Mouse (Mus musculus) T-helper 1 cell (primary cell): ENCODE data around the gene Itgb5.

Experiments used
- in situ Hi-C: fragments of 300-600 bp; cut with MboI, MseI; formaldehyde crosslinking; loops from one replicate; pipeline ENCODE4 v1.15.1; 2025; ENCODE audit warnings: high pct_unique_total_duplicates

The Itgb5 gene

DNA sequence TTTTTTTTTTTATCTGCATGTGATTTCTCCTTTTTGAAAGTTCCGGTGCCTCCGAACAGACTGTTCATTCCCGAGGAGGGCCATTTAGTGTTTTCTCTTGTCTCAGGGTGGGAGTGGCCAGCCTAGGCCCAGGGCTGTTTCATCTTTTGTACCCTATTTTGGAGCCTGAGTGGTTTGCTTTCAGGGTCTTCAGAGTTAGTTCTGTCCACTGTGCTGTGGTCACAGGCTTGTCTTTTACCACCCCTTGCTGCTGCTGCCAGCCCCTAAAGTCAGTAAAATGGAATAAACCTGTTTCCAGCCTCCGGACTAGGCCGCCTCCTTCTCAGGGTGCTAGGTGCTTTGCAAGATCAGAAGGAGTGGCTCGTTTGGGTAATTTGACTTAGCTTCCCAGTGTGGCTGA lies 2.6 kb downstream of the Itgb5 start:
- in situ Hi-C loops, result no loop called here

DNA sequence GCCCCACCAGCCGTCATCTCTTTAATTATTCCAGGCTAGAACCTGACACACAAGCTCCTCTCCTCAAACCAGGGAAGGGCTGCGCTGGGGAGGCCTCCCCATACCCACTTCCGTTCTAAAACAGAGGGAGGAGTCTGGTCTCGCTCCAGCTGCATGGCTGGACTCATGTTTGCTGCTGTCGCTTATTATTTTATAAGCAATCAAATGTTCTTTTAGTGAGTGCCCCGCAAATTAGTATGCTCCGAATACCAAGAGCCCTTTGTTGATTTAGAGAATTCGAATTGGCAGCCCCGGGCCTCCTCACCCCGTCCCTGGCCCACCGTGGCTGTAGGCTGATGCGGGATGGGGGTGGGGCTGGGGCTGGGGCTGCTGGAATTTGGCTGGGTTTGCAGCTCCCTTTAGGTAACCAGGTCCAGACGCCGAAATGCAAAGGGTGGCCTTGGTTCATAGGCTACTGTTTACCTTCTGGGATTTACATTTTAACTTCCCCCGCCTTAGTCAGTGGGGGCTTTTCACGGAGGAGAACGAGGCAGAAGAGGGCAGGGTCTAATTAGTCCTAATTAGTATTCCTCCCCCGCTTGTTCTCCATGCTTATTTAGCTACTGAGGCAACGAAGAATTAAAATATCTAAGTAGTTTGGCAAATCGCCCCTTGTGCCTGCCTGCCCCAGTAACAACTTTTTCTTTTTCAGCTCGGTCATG lies 3.4 kb downstream of the Itgb5 start:
- in situ Hi-C loops, result no loop called here

GRCm38 (mm10) chr16:33833429-33833753 lies 3.9 kb downstream of the Itgb5 start:
- in situ Hi-C loops, result no loop called here

GRCm38 (mm10) chr16:33833781-33834482 lies 4.5 kb downstream of the Itgb5 start:
- in situ Hi-C loops, result no loop called here

- in situ Hi-C loops, result no loop called here
Observed at GRCm38 (mm10) chr16:33836676-33837075, 7.2 kb downstream of the Itgb5 start.

DNA sequence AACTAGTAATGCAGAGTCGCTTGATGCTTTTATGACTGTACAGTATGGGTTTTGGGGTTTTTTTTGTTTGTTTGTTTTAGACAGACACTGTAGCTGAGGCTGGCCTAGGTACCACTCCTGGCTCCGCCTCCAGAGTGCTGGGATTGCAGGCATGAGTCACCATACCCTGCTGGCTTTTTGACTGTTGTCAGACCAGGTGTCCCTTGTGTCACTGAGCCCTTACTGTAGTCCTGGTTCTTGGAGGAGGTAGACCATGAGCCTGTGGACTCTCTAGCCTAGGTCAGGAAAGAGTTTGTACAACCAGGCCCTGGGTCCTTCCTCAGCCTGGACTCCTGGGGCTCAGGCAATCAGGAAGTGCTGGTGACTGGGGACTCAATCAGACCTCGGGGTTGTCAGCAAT lies 7.7 kb downstream of the Itgb5 start:
- in situ Hi-C loops, result no loop called here

- in situ Hi-C loops, result no loop called here
Observed at GRCm38 (mm10) chr16:33840616-33841015, 11.2 kb downstream of the Itgb5 start.

- in situ Hi-C loops, result no loop called here
Observed at GRCm38 (mm10) chr16:33842081-33842880, 12.8 kb downstream of the Itgb5 start.

DNA sequence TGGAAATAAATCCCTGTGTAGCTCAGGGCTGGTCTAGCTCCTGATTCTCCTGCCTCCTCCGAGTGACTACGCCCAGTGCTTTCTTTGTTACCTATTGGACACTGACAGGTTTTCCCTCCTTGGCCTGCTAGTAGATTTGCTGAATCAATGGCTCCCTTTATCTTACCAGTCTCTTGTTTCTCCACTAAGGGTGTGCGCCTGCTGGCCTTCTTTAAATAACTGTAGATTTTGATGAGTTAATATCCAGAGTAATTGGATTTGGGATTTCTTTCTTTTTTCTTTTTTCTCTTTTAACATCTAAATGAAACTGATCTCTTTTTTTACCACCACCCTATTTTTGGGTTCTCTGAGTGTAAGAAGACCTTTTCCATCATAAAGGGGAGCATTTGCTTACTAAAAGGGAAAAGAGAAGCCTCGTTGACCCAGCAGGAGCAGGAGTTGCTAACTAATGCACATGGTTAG lies 14.7 kb downstream of the Itgb5 start:
- in situ Hi-C loops, result no loop called here

GRCm38 (mm10) chr16:33844866-33845265 lies 15.4 kb downstream of the Itgb5 start:
- in situ Hi-C loops, result no loop called here

DNA sequence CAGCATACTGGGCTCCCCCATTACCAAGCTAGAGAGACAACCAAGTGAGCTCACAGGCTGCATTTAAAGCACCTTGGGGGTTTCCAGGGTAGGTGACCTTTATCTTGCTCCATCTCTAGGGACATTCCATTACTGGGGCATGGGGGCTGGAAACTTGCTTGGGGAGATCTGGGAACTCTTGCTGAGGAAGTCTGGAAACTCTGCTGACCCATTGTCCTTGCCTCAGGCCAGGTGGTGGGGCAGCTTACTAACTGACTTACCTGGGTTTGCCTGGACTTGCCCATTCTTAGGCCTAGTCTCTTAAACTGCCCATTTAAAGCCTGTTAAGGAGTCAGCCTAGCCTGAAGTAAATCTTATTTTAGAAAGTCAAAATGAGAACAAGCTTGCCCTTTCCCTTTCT lies 23.8 kb downstream of the Itgb5 start:
- in situ Hi-C loops, result no loop called here

DNA sequence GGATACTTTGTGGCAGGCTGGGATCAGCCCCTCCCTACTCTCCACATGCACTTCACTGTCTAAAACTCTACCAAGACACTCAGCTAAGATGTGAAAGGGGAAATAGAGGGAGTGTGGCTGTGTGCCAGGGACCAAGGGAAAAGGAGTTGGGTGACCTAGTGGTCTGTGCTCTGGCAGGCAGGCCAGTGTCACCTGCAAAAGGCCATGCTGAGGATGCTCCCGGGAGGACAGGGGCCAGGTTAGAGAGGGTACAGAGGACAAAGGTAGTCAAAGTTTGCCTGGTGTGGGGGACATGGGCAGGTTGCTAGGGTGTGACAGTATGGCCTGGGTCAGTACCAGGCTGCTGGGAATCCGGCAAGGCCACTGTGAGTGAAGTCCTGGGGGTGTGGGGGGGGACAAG lies 29.3 kb downstream of the Itgb5 start:
- in situ Hi-C loops, result no loop called here

GRCm38 (mm10) chr16:33859380-33859779 lies 29.9 kb downstream of the Itgb5 start:
- in situ Hi-C loops, result no loop called here

DNA sequence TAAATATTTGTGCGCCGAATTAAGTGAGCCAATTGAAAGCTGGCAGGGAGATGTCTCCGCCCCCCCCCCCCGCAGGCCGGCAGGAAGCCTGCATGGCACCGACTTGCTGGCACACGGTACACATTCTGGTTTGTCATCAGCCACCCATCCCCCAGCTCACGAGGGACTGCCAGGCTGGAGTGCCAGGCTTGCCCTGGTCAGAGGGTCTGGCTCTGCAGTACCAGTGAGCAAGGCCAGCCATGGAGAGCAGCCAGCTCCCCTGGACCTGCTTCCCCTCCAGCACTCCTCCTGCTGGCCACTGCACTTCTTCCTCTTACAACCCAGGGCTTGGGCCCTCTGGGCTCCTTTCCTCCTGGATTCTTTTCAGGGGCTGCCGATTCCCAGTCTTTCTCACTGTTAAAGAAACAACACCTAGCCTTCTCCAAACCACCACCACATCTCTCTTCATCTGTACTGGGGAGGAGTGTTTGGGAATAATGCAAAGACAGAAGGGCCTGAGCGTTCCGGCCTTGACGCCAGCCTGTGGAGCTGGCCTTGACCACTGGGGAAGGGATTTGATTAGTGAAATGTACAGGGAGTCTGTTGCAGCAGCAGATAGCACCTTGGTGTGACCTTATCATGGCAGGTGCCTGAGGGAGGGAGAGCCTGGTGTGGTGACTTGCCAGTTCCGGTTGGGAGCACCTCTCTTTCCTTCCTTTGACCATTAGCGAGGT lies 30.7 kb downstream of the Itgb5 start:
- in situ Hi-C loops, result no loop called here

DNA sequence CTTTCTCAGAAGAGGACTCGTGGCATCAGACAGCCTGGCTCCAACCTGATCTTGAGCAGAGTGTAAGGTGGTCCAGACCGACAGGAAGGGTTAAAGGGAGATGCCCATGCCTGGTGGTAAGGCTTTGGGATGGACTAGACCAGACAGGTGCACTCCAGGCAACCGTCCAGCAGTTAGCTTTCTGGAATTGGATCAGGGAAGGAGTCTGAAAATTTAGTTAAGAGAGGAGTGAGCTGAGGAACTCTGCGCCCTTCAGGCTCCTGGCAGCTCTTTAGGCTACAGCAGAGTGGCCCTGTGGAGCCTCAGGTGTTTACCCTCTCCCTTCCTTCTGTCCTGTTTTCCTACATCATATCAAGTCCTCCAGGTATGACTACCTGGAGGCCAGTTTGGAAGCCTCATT lies 32.9 kb downstream of the Itgb5 start:
- in situ Hi-C loops, result no loop called here

- in situ Hi-C loops, result no loop called here
Observed at GRCm38 (mm10) chr16:33863208-33863751, 33.8 kb downstream of the Itgb5 start.

DNA sequence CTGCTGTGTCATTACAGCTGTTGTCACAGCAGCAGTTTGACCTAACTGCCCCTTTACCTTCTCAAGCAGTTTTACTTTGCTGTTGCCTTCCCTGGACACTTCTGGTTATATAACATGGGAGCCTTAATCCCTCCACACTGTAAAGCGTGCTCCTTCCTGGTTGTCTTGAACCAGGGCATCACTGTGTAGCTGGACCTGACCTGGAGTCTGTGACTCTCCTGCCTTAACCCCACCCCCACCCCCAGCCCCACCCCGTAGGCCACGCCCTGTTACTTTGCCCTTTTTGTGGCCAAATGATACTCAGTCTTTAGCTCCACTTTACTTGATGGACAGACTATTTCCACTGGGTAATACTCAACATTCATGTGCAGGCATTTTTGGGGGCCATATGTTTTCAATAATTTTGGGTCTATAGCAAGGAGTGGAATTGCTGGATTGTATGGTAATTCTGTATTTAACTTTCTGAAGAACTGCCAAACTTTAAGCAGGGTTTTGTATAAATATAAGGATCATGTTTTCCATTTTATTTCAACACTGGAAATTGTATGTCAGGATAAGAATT lies 40.8 kb downstream of the Itgb5 start:
- in situ Hi-C loops, result no loop called here

GRCm38 (mm10) chr16:33870988-33871758 lies 41.7 kb downstream of the Itgb5 start:
- in situ Hi-C loops, result no loop called here

DNA sequence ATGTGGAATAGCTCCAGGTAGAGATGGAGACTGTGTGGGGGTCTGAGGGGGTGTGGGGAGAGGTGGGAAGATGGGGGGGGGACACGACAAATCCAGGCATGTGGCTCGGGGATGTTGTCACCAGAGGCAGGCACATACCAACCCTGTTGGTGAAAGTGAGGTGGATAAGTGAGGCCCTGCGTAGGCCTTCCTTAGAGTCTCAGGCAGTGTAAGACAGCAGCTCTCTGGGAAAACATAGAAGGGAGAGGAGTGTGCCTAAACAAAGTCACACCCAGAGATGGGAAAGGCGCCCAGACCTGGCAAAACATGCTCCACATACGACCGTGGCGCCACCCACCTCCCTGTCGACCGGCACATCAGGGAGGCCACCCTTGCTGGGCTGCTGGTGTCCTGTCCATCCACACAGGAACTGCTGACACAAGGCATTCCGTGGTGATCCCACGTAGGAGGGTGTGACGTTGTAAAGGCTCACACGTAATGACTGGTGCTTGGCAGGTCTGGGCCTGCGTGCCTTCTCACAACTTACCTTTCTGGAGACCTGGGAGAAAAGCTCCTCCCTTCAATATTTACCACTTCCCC lies 42.5 kb downstream of the Itgb5 start:
- in situ Hi-C loops, result no loop called here

DNA sequence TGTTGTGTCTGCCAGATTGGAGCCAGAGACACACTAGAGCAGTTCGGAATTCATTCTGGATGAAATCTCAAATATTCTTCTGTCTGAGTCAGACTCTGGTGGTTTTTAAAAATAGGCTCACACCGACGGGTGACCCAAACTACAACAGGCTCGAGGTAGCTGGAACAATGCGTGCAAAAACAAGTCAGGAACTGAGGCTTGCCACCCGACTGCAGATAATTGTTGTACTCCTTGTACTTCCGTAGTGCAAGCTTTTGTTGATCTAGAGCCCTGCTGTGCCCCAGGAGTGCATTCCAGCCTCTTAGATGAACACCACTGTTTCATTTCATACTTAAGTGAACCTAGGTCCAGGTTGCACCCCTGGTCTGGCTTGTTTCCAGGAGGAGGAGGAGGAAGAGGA lies 43.8 kb downstream of the Itgb5 start:
- in situ Hi-C loops, result no loop called here
